Mouse (Mus musculus): Measurements from ENCODE around the gene Gm30191. TPM values are rescaled to one million over a fixed set of nuclear protein-coding genes. Genes with fewer than 3 reads are reported as not detected.
"Not testable (repeated sequence)": the region's sequence is repeated elsewhere in the genome, so short reads cannot be mapped to it uniquely, and the experiment has no call there.

Gm30191 gene
- polyA plus RNA-seq, 1 experiment = not detected

- 5% methylated on average over 91 of the region's 91 CpGs for WGBS
- DNase-seq (ENCODE audit: low read depth, low spot score) = no peak
Observed at GRCm38 (mm10) chr4:134251241-134252130, 4.8 kb downstream of the Gm30191 start.

DNA sequence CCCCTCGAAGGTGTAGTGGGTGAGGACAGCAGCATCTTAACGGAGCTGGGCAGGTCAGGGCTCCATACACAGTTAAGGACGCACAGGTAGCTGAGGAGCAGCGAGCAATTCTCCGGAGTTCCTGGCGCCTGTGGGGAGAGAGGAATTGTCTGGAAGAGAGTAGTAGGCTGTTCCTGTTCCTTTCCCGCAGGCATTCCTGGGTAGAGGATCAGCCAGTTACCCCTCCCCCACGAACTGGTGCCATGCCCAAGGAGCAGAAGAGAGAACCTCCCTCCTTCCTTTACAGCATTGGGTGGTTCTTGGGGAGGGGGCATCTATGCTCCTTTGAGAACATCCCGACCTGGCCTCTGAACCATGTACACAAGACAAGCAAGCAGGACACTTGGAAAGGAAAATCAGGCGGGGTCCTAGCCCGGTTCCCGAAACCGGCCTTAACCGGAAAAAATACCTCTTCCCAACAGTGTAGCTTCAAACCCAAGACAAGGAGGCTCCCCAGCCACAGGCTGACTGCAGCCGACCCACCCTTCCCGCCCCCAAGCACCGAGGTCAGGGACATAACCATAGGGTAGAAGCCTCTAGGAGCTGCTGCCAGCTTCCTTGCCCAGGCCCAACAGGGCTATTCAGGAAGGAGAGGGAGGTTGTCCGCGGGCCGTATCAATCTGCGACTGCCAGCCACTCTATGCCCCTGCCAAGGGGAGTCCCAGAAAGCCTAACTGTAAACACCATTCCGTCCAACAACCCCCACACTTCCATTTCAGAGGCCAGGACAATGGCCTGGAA lies 5.6 kb downstream of the Gm30191 start:
- DNase-seq (ENCODE audit: low read depth, low spot score) = no peak

DNA sequence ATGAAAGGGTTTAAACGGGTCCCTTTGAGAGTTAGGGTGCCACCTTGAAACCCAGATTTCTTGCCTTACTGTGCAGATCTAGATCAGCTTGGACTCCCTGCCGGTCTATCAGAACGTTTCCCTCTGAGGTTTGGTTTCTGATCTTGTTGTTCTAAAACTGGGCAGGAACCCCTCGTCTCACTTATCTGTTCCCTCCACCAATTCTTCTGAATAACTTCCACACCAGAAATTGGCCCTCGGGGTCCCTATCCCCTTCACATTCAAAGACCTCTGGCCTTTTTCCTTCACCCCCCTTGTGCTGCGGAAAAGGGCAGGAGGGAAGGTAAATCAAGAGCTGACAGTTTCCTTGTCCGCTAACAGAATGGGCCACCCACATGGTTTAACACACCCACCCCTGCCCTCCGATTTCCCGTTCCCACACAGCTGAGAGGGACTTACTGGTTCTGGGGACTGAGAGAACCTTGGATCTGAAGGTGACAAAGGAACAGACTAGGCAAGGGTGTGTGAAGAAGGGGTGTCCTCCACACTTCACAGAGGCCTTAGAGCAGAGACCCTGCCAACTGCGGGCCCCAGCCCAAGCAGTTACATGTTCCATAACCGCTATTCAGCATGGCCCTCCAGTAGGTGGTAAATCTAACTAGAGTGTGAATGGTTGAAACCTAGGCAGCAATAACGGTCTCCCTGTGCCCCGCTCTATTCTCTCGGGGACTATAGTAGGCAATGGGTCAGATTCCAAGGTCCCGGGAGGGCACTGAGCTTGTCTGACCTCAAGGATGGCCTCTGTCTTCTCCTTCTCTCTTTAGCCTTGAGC lies 6.4 kb downstream of the Gm30191 start:
- WGBS = 45% methylated on average over 15 of the region's 15 CpGs
- no peak for DNase-seq (ENCODE audit: low read depth, low spot score)

More for the DNA sequence above, 5.6 kb downstream of the Gm30191 start:
- WGBS = 35% methylated on average over 22 of the region's 22 CpGs

- 8% methylated on average over 13 of the region's 13 CpGs for WGBS
- DNase-seq (ENCODE audit: low read depth, low spot score) = no peak
Observed at GRCm38 (mm10) chr4:134253722-134254324, 7.1 kb downstream of the Gm30191 start, which contains the start of gene Grrp1. TSS of gene Grrp1 (minus strand) at chr4:134254106.

DNA sequence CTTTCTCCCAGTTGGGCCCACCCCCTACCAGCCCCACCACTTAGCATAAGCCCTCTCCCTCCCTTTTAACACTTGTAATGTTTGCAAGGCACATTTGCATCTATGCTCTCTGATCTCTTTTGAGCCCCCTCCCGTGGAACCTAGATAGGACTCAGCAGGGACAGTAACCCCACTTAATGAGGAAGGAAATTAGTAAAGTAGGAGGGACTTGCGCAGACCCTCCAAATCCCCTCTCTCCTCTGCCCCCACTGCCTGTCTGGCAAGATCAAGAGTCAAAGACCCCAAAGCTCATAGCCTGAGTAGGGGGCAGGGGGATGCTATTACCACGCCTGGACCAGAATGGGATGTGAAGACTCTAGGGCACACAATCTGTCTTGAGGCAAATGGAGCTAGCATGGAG lies 8.1 kb downstream of the Gm30191 start:
- DNase-seq (ENCODE audit: low read depth, low spot score) = no peak
- 72% methylated on average over 3 of the region's 3 CpGs for WGBS

- WGBS = 68% methylated on average over 4 of the region's 4 CpGs
- DNase-seq (ENCODE audit: low read depth, low spot score) = no peak
Observed at GRCm38 (mm10) chr4:134255854-134256253, 9.1 kb downstream of the Gm30191 start.

DNA sequence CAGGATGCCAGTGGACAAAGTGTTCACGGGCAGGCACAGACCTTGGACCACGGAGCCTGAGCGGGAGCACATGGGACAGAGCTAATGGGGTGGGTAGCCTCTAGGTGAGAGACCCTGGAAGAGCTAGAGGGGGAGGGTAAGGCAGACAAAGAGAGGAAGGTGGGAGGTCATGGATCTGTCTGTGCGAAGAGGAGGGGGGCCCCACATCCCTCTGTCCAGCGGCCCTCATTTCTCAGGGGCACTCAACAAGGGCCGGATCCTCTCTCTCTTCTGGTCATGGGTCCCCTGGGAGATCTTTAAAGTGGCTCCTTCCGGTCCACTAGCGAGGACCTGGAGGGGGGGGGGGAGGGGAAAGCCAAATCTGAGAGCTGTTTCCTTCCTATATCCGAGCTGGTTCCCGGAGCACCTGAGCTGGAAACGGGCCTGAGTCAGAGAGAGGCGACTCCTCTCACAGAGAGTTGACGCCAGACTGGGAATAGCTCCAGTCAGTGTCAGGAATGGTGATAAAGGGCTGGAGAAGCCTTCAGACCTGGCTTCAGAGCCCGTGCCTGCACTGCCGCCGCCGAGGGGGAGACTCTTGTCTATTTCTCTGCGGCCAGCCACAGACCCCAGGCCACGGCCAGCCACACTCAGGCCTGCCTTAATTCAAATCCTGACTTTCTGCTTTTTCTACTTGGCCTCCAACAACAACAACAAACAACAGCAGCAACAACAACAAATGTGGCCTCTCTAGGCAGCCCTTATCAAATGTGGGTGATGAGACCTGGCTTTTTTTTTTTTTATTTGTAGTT lies 9.9 kb downstream of the Gm30191 start:
- WGBS = 66% methylated on average over 19 of the region's 19 CpGs
- no peak for DNase-seq (ENCODE audit: low read depth, low spot score)

- DNase-seq (ENCODE audit: low read depth, low spot score) = no peak
- WGBS = 68% methylated on average over 11 of the region's 11 CpGs
Observed at GRCm38 (mm10) chr4:134257198-134258009, 10.7 kb downstream of the Gm30191 start.

DNA sequence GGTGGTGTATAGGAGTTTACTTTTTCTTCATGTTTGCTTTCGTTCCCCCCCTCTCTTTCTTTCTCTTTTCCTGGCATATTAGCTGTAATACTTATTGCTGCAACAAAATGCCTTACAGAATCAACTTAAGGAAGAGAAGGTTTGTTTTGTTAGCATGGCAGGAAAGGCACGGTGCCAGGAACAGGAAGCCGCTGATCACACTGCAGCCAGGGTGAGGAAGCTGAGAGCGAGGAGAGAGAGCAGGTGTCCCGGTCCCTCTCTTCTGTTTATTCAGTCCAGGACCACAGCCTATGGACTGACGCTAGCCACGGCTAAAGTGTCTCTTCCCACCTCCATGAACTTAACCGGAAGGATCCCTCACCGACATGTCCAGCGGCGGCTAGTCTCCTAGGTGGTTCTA lies 11.6 kb downstream of the Gm30191 start:
- WGBS = 31% methylated on average over 11 of the region's 11 CpGs
- no peak for DNase-seq (ENCODE audit: low read depth, low spot score)

DNA sequence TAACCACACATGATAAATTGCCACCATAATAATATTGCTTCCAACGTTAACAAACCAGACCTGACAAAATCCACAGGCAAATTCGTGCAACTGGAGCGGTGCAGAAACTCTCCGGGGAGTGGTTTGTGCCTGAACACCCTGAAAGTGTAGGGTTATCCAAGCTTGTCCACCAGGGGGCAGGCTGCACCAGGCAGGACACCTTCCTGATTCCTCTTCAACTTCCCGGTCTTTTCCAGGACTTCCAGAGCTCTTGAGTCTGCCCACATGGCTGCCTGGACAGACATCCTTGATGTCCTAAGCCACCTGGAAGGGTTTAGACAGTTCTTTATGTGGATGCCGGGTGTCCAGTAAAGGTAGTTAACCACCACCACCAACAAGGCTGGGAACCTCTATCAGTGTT lies 16.5 kb downstream of the Gm30191 start:
- WGBS = 29% methylated on average over 6 of the region's 6 CpGs
- no peak for DNase-seq (ENCODE audit: low read depth, low spot score)

DNA sequence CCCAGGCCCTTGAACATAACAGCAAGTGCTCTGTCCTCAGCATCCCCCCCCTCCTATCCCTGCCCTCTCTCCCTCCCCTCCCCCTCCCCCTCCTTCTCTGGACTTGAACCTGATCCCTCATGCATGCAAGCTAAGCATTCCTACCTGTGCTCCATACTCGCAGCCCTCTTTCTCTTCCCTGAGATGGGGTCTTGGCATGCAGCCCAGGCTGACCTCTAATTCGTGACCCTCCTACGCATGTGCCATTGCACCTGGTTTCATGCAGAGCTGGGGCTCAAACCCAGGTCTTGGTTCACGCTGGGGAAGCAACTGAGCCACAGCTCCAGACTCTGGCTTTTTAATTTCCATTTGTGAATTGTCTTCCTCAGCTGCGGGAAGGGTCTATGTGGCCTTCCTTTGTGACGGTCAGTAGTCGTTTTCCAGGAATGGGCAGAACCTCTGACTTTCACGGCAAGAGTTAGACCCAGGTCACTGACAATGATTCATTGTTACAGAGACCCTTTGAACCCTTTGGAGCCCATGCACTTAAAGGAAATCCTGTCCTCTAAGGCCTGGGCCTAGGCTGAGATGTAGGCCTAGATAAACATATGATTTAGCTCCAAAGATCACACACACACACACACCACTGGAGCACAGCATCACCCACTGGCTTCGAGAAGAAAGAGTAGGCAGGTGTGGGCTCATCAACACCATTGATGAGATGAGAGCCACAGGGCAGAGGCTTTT lies 19.3 kb downstream of the Gm30191 start:
- 75% methylated on average over 9 of the region's 9 CpGs for WGBS

GRCm38 (mm10) chr4:134268102-134268655 lies 21.4 kb downstream of the Gm30191 start:
- no peak for DNase-seq (ENCODE audit: low read depth, low spot score)
- 76% methylated on average over 19 of the region's 19 CpGs for WGBS

More for the DNA sequence above, 19.3 kb downstream of the Gm30191 start:
- no peak for DNase-seq (ENCODE audit: low read depth, low spot score)

- DNase-seq (ENCODE audit: low read depth, low spot score) = not testable (repeated sequence)
Observed at GRCm38 (mm10) chr4:134269622-134270021, 22.9 kb downstream of the Gm30191 start.

- WGBS = 89% methylated on average over 7 of the region's 7 CpGs
- DNase-seq (ENCODE audit: low read depth, low spot score) = no peak
Observed at GRCm38 (mm10) chr4:134271979-134272378, 25.2 kb downstream of the Gm30191 start.

GRCm38 (mm10) chr4:134272731-134273416 lies 26.1 kb downstream of the Gm30191 start:
- no peak for DNase-seq (ENCODE audit: low read depth, low spot score)
- WGBS = 3% methylated on average over 13 of the region's 13 CpGs
